Mouse (Mus musculus) heart, adult 2 months (tissue): ENCODE data around the gene Trp73.

ENCODE experiments used
- CTCF ChIP-seq: fragments of 200-600 bp; IDR thresholded peaks from 2 replicates; pipeline ENCODE4 v1.8.1; 2022; ENCODE audit warnings: antibody characterized with exemption, mild to moderate bottlenecking, moderate library complexity
- POLR2A ChIP-seq: fragments of 200-500 bp; IDR thresholded peaks from 2 replicates; pipeline ENCODE4 v1.6.1; 2011; ENCODE audit warnings: mild to moderate bottlenecking, low read depth, low read length, control low read depth; ENCODE audit not compliant: insufficient read depth

GRCm38 (mm10) chr4:154159002-154159401, 19.0 kb upstream of the Trp73 start:
- TF ChIP-seq POLR2A (no peak), CTCF (no peak; the same call in 1 of the 2 replicates)
